Mouse (Mus musculus) thymus, adult 18-20 months (tissue): Measurements from ENCODE around the gene Cdh12.
"Not testable (repeated sequence)": the region's sequence is repeated elsewhere in the genome, so short reads cannot be mapped to it uniquely, and the experiment has no call there.

ENCODE experiments used
- DNase-seq, 2 experiments: peaks; one replicate each; pipeline ENCODE4 v3.0.0; 2022; ENCODE audit warnings: mixed read lengths in 2 of 2

Gene Cdh12

DNA sequence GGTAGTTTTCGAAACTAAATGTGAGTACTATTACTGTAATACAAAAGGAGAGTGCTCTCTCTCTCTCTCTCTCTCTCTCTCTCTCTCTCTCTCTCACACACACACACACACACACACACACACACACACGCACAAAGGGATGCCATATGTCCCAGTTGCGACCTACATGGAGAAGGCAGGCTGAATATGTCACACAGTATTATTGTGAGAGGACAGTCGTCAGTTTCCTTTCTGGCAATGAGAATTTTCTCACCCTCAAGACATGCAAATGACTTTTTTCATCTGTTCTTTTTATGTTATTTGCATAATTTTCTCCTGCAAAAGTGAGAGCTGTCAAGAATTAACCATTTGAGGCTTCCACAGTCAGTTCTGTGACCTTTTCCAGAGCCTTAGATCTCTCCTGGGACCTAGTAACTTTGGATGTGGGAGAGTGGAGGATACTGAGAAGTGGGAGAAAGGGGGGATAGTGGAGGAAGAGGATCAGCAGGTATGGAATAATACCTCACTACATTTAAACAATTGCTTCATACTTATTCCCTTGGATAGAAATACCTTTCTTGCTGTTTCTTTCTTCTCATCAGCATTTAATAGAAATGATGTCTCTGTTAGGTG lies 660.9 kb downstream of the Cdh12 start:
- DNase-seq: no peak

DNA sequence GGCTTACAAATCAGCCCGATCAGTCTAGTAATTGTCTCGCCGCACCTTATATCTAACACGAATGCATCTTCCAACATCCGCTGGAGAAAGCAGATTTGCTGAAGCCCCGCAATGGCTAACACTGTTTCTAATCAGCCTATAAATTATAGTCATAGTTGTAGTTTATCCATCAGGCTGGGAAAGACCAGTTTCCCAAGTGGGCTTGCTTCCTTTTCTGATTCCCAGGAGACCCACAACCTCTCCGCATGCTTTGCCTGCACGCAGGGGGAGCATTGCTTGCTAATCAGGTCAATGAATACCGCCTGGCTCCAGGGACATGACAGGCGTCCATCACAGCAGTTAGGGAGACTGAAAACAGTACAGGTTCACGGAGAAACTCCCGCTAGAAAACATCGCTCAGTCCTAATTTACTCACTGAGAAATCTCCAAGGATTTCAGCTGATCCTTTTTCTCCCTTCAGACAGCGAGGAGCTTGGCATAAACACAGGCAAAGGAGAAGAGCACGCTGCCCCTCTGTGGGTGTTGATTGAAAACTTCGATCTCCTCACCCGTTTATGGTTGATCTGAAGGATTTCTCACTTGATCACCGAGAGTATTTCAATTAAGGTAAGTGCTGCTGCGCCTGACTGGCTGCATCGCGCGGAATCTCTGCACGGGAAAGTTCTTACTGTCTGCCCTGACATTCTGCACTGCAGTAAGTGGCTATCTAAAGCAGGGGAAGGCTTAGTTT lies 662.0 kb downstream of the Cdh12 start:
- DNase-seq: no peak

DNA sequence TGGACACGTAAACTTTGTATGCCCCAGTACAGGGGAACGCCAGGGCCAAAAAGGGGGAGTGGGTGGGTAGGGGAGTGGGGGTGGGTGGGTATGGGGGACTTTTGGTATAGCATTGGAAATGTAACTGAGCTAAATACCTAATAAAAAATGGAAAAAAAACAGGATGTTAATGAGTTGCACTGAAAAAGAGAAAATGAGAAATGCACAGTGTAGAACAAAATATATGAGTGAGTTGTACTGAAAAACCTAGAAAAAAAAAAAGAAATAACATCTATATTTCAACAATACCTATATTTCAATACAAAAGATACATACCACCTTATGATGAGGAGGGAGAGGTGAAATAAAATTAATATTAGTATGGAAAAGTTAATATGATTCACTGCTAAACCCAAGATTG lies 665.7 kb downstream of the Cdh12 start:
- not testable (repeated sequence) for DNase-seq

DNA sequence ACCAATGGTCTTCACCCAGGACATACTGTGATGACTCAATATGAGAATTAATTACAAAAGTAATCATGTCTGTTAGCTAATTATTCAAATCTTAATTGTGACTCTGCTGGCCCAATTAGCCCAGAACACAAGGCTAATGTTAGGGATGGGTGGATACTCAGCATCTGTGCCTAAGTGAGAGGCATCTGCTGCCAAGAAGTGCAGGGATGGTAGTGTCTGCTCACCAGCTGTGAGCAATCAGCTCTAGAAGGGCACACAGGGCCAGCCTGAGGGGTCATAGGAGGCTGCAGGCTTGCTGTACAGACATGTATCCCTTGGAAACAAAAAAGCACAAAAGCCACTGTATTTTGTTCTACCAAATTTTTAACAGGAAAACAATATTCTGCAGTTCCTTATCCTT lies 681.6 kb downstream of the Cdh12 start:
- no peak for DNase-seq

DNA sequence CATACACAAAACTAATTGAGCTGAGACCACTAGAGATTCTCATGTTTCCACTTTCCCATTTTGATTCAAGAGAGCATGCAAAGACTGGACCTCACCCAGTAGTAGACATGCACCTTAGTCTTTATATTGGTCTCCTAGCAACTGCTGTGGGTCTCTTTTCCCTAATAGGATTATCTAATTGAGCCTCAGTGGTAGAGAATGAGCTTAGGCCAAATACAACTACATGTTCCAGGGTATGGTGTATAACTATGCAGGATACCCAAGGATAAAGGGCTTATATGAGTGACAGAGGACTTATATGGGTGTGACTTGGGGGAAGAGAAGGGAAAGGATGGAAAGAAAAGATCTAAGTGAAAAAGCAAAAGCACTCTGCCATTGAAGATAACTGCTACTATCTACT lies 683.9 kb downstream of the Cdh12 start:
- DNase-seq: no peak

DNA sequence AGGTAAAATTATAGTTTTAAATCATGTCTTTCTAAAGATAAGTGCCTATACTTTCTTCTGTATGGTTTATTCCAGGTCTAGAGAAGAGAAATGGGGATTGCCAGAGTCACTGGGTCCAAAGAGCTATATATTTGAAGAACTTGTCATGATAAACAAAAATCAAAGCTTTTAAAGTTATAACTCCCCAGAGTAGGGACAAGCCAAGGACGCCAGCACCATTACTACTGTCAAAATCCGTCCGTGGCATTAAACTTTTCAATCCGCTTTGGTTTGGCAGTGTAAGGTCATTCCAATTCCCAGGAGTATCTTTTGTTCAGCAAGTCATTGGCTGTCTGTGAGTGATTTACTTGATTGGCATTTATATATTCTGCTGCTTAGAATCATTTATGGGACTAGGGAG lies 697.8 kb downstream of the Cdh12 start:
- DNase-seq: no peak

DNA sequence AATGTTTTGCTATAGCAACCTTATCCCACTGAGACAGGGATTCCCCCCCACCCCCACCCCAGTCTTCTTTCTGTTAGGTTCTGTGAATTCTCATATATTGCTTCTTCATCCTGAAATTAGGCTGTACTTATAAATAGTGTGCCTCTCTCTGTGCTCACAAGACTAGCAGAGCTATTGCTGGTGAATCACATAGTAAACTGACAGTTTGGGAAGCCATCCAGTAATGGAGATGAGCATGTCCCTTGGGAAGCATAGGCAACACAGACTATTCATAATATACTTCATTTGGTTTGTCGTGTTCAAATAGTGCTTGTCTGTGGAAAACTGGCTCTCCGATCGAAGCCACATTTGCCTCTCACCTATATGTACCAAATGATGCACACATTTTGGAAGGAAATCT lies 704.5 kb downstream of the Cdh12 start:
- no peak for DNase-seq

DNA sequence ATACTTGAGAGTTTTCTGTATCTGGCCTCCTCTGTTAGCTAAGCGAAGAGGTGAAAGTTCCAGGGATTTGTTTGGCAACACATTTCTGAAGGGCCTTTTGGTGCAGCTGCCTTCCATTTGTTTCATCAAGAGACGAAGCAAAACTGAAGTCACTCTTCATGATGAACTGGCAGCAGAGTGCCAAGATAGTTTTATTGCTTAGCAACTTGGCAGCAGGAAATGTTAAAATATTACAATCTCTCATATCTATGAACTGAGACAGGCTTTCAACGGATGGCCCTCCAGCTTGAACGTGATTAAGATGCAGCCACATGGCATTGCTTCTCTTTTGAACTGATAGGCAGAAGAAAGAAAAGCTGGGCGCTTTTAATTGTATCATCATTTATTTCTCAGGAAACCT lies 730.7 kb downstream of the Cdh12 start:
- no peak for DNase-seq

DNA sequence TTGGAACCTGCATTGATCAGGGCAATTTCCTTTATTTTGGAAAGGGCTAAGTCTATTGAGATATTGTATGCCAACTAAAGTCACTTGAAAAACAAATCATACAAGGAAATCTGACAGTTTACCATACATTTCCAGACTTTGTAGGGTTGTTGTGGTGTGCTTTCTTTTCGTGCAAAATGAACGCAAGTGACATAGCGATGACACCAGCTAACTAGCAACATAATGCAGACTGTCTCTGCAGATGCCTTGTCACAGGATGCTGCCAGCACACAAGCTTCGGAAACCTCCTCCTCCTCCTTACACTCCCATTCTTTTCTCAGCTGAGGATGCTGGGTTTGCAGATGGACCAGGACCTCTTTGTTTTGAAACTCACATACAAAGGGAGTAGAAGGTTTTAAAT lies 731.1 kb downstream of the Cdh12 start:
- DNase-seq: no peak

DNA sequence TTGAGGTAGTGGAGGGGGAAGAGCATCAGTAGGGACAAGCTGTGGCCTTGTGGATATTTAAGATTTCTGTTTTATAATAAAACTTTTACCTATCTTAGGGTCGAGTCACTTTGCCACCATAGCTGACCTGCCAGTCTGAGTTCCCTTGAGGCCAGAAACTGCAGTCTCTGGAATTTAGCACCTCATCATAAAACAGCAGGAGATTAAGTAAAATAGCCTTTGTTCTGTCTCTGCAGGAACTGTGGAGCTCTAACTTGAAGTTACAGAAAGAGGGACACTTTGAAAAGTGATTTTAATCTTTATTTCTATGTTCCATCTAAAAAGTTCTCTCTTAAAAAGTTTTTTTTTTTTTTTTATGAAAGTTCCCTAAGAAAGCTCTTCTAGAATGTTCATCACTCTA lies 736.7 kb downstream of the Cdh12 start:
- no peak for DNase-seq

DNA sequence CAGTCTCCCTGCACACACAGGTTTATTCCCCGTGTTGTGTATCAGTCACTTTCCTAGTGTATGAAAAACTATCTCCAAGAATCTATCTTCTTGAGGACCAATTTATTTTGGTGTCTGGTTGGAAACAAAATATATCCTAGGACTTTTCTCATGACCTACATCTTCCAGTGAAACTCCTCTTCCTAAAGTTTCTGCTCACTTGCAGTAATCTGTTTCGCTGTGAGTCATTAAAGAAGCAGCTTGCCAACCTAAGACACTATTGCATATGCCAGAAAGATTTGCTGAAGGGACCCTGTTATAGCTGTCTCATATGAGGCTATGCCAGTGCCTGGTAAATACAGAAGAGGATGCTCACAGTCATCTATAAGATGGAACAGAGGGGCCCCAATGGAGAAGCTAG lies 761.0 kb downstream of the Cdh12 start:
- DNase-seq: not testable (repeated sequence)

DNA sequence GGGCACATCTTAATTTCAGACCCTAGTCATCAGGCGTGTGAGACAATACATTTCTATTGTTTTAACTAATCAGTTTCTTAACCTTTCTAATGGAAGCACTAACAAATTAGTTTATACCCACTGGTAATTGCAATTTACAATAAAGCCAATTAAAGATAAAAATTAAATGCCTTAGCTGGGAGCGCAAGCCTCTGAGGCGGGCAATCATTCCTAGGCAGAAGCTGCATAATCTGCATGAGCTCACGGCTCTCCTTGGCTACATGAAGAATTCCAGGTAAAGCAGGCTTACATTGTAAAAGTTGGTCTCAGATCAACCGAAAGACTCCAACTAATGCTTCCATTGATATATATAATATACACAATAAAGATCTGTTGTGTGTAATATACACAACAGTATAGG lies 773.9 kb downstream of the Cdh12 start:
- no peak for DNase-seq

DNA sequence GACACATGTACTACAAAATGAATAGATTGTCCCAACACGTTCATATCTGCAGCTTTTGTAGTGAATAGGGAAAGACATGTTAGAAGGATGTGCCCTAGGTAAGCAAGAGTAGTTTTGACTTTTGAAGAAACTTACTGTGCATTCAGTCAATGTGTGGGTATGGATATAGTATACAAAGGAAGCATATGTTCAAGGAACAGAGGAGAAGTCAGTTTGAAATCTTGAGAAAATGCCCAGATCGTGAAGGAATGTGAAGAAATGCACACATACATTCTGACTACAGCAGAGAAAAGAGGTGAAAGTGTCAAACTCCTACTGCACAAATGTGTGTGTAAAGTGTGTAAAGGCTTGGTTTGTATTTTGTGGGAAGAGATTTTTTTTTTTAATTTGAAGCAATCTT lies 812.3 kb downstream of the Cdh12 start:
- no peak for DNase-seq

DNA sequence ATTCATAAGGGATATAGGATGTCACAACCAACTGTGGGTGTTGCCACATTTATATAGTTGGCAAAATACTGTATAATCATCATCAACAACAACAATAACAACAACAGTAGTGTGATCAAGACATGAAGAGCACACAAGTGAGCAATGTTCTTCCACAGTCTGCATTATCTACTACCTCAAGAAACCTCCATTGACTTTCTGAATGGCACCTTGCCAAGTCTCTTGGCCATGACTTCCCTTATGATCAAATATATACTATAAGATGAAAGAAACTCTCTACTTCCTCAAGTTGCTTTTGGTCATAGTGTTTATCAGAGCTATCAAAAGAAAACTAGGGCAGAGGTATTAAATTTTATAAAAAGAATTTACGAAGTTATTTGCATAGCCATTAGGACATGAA lies 820.8 kb downstream of the Cdh12 start:
- no peak for DNase-seq

DNA sequence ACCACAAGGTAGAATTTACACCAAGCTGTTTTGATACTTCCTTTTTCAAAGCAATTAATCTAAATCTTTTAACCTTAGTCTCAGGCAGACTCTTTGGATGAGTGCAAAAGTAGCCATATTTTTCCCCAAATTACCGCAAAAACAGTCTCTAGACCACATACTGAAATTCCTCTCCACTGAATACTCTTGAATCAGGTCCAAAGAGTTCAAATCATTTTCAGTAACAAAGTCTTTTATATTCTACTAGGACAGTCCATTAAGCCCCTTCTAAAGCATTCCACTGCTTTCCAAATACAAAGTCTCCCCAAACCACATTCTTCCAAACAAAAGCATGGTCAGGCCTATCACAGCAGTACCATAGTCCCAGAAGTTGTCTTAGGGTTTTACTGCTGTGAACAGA lies 848.0 kb downstream of the Cdh12 start:
- DNase-seq: no peak

DNA sequence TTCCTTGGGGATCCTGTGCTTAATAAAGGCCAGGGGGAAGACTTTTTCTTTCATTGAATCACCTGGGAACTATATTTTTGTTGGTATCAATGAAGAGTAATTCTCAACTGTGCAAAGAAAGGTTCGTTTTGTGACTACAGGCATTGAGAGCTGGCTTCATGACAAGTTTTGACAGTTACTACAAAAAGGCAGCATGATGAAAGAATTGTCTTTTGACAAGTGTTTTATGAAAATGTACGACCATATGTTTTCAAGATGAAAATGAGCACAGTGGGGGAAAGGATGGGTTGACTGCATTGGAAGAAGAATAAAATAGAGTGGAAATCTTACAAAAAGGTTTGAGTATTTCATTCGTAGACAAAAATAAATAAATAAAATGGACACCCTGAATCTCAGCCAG lies 866.4 kb downstream of the Cdh12 start:
- no peak for DNase-seq

DNA sequence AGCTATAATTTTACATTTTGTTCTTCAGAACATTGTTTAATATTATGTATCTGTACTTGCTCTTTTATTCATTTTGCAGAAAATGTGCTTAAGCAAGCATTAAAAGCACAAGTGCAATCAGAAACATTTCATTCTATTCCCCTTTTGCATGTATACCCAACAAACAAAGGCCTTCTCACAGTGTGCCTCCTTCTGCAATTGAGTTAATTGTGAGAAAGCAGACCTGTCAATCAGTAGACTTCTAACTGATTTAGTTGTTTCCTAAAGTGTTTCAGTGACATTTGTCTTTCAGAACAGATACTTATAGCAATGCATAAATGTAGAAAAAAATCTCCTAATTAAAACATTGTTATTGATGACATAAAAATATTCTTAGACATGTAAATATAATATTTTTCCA lies 894.8 kb downstream of the Cdh12 start:
- DNase-seq: no peak

DNA sequence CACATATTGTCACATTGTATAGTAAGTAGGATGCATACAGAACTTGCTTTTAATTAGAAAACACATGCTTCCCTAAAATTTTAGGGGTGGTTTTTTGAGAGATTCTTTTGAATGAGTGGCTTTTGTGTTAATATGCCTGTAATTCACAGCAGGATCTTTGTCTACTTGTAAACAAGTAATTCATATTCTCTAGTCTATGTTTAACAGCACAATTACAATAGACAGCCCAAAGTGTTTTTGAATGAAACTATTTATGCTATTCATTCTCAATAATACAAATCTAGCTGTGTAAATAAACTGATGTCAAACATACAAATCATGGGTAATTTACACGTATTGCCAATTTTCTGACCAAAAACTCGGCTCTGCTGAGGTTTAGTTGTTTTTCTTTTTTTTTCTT lies 895.3 kb downstream of the Cdh12 start:
- no peak for DNase-seq

DNA sequence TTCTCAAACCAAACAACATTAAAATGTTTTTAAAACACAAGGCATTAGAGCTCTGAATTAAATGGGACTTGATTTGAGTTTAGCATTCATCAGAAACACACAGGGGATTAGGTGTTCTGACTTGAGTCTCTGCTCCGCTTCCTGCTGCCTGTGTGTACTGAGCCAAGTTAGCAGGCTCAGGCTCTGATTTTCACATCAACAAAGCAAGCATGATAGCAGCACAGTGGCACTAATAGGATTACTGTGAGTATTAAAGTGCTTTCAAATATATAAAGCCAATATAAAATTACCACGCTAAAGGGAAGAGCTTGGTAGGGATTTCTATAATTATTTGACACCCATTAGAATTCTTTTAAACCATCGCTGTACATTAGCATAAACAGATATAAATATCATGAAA lies 895.7 kb downstream of the Cdh12 start:
- DNase-seq: no peak

DNA sequence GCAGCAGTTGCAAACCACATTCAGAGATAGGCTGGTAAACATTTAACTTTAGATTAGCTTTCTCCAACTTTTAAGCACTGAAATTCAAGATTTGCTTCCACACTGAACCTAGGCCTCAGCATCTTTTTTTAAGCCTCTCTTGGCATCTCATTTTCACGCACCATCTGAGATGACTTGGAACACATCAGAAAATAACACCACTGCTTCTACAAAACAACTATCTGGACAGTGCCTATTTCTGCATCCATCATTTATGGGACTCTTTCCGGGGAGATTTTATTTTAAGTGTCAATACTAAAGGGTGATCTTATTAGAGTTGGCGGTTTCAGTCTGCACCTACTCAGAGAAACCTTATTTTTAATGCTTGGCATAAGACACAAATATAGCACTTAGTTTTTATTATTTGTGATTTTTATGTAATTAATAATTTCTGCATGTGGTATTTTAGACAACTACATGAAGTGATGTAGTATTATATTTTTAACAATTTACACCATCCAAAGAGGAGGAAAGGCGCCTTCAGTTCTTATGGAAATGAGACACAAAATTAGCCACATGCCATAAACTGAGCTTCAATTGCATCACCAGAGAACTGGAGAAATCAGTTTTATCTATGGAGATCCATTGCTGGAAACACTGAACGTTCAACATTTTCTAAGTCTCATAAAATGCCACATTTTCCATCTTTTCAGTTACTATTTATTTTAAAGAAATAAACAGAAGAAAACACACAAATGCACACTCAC lies 906.5 kb downstream of the Cdh12 start:
- no peak for DNase-seq

DNA sequence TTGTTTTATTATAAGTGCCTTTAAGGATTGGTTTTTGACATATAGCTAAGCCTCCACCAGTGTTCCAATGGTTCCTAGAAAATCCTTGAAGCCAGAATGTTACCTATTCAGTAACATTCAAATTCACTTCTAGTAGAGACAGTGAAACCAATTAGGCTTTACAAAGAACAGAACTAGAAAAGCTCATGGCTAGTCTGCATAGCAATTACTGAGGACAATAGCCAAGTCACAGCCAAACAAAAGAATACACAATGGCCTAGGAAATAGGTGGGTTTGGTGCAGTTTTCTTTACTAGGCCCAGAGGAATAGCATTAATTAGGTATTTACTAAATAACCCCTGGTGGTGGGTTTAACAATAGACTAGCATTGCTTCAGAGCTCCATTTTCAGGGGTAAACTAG lies 917.3 kb downstream of the Cdh12 start:
- no peak for DNase-seq

DNA sequence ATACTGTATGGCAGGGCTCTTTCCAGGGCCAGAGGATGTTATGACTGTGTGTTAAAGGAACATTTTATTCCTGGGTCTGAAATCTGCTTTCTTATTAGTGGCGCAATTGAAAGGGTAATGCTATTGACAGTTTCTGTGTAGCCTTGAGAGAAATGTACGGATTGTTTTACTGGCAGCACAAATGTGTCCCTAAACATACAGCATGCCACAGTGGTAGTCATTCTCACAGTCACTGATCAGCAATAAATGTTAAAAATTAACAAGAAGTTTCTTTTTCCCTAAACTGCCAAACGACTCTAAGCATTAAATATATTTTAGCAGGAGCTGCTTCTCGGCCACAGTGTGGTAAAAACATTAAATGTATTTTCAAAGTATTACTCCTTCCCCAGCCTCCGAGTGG lies 926.4 kb downstream of the Cdh12 start:
- DNase-seq: no peak

DNA sequence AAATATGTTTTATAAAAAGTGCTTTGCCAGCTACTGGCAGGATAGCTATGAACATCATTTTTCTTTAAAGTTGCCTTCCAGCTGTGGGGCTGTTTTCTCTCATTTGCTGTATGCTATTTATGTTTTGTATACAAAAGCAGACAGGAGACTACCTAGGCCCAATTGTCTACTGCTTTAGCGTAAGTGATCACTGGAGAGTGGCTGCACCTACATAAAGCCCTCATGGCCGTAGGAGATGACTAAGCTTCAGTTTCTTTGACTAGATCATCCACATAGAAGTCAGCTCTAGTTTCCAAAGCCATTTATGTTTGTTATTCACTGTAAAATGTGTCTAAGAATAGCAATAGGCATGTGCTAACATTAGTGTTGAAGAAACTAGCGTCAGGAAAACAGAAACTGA lies 926.8 kb downstream of the Cdh12 start:
- DNase-seq: no peak

DNA sequence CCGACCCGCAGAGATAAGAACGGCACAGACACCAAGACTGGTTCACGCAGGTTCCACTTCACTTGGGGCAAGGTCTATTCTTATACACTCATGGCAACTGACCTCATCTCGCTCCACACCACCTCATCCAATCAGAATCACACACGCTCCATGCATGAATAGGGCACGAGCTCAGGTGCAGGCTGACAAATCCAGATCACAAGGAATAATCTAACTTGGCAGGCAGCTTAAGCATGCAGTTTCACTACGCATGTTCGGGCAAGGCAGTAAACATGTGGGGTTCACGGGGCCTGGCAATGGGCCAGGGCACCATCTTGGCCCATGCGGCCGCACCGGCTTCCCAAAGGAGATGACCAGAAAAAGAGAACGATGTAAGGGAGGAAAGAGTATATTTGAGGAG lies 942.4 kb downstream of the Cdh12 start:
- DNase-seq: not testable (repeated sequence)
